Mouse (Mus musculus) Muller cell, postnatal 12 days (primary cell): ENCODE results near the gene Tppp3.

ENCODE experiments used
- DNase-seq: peaks from one replicate; pipeline ENCODE4 v3.0.0-alpha.2; 2015; ENCODE audit errors: inconsistent ontology term

The Tppp3 gene

DNA sequence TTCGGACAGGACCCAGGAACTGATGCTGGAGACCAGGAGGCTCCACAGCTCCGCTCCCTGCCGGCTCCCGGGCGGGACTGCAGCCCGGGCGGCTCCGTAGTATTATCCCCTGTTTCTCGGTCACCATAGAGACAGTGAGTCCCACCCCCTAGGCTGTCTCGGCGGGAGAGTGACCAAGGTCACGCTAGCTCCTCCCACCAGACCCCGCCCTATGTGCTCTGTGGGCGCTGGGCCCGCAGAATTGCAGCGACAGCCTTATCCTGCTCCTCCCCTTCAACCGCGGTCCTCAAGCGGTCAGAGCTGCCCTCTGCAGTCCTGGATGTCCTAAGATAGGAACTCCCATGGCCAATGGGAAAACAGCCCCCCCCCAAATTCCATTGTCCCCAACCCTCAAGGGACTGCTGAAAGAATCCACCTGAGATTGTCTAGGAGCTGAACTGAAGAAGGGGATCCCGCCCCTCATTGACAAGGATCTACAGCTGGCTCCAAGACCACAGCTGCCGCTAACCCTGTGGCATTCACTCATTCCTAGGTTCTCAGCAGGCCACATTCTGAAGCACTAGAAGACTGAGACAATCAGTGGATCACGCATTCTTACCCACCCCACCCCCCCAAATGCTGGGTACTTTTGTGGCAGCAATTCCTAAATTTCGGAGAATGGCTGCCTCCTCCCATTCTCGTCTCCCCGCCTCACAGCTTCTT lies at the start of gene Tppp3:
Gene Tppp3 (minus strand): TSS at position 213 of the 702 bp plus-strand sequence.
- DNase-seq: peak; percentile 97

DNA sequence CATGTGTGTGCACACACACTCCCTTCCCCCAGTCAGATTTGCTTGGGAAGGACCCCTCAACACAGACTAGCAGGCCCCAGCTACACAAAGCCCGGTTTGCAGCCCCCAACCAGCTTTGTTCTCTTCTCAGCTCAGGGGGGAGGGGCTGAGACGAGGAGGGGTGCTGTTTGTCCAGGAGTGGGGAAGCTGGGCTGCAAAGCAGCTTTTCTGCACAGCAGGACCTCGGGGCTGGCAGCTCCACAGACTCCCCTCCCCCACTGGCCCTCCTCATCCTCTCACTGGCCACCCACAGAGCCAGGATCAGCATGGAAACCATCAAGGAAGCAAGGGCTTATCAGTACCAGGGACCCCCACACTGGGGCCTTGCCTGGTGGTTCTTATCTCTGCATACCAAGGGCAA lies 49.7 kb upstream of the Tppp3 start:
- DNase-seq: no peak

DNA sequence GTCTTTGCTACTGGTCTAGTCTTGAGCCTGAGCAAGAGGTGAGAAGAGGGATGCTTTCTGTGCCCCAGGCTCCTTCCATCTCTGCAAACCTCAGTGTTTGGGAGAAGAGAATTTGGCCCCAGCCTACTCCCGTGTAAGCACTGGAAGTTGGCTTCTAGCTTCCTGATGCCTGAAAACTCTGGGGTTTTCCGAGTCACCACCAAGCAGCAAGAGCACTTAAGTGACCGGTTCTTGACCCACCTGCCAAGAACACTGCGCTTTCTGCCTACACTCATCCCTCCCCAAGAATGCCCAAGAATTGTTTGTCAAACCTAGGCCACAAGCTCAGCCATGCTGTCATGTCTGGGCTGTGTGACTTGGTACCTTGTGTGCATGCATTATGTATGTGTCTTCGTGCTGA lies 49.2 kb upstream of the Tppp3 start:
- no peak for DNase-seq

DNA sequence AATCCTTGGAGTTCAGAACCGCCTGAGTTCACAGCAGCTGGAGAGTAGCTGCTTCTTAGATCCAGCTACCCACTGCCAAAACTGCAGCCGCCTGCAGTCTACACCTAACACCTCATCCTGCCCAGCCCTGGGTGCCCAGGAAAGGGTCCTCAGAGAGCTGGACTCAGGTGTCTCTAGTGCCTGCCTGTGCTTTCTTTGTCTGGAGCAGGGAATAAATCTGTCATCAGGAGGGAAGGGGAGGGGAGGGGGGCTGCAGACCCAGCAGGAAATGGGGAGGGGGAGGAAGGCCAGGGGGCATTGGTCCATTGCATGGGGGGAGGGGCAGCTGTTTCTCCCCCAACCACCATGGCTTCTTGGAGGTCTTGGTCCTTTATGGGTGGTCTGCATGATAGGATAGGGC lies 48.3 kb upstream of the Tppp3 start:
- no peak for DNase-seq

DNA sequence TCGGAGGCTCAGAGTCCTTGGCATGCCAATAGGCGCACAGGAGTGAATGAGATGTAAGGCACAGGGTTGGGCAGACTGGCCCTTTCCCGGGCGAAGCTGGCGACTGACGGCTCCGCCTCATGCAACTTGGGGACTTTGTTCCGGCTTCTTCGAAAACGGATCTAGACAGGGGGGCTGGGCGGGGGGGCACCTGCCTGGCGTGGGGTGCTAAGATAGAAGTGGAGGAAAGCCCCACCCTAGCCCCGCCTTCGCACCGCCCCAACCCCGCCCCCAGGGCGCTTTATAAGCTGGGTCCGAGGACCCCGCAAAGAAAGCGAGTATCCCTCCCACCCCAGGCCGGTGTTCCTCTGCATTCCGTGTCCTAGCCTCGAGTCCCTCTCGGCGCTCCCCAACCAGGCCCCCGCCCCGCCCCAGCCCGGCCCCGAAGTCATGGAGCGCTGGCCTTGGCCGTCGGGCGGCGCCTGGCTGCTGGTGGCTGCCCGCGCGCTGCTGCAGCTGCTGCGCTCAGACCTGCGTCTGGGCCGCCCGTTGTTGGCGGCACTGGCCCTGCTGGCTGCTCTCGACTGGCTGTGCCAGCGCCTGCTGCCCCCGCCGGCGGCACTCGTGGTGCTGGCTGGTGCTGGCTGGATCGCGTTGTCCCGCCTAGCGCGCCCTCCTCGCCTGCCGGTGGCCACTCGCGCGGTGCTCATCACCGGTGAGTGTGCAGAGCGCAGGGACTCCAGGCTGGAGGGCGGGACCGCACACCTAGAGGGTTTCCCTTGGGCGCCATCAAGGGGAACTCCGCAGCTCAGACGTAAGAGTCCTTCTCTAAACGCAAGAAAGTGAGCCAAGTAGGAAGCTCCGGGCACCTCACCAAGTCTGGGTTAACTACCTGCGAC lies 47.3 kb upstream of the Tppp3 start, which contains the start of gene Hsd11b2:
Gene Hsd11b2 (plus strand): TSS at position 320 of the 878 bp plus-strand sequence.
- peak; percentile 63 for DNase-seq

DNA sequence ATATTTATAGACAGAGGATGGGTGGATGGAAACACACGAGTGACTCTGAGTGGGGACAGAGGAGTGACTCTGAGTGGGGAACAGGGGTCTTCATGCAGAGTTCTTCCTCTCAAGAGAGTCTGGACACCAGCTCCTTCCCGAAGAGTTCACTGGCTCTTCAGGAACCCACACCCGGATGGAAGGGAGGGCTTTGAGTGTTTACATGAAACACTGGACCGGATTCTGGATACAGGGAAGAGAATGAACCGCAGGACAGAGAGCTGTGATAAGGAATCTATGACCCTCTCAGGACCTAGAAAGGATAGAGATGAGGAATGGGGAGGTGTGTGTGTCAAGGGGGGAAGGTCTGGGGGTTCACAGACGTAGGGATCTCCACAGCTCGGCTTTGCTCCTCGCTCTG lies 46.0 kb upstream of the Tppp3 start:
- no peak for DNase-seq

DNA sequence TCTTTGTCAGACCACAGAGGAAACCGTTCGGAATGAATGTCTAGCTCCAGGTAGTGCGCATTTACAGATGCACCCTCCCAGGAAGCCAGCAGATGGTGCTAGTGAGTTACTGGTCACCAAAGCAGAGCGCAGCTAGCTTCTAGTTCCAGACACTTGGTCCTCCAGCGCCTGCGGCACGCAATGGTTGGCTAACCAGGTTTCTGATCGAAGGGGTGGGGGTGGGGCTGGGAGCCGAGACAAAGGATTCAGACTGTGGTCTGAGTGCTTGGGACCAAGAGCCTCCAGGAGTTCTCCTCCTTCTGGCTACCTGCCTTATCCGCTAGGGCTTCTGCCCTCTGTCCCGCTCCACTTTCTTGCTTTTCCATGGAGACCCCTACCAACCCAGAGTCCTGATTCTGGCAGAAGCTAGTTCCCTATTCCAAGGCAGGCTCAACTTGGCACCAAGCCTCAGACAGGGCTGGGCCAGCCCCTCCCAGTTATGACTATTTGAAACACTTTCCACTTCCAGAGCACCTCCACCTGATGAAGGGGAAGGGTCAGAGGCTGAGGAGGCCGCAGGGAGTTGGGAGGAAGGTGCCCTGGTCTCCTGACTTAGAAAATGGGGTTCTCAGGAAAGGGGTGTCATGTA lies 44.8 kb upstream of the Tppp3 start:
- peak; percentile 70 for DNase-seq

DNA sequence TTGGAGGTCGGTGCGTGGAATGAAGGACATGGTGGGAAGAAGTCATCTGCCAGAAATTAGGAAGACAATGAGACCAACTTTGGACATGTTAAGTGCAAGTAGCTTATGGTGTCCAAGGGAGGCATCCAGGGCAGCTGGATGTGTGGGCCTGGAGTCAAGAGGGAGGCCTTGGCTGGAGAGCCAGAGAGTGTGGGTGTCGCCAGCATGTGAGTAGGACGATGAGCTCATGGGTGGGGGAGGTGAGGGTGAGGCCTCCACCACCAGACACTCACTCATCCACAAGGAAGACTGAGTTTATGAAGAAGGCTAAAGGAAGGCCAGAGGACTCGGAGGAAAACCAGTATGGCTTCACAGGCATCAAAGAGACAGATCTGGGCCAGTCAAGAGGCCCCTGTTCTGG lies 43.3 kb upstream of the Tppp3 start:
- peak; percentile 45 for DNase-seq

DNA sequence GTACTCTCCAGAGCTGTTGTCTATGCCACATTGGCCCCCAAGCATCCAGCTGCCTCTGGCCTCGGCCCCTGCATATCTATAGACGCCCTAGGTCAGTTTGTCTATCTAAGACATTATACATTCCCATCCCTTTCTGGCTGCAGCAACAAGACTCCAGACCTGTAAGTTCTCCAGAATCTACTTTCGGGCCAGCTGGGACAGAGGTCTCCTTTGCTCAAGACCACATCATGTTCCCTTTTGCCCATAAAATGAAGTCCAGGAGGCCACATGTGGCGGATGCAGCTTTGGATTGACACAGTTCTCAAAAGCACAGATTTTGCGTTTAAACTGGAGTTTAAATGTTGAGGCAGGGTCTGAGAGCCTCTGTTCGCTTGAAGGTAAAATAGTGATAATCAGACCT lies 42.9 kb upstream of the Tppp3 start:
- DNase-seq: no peak

DNA sequence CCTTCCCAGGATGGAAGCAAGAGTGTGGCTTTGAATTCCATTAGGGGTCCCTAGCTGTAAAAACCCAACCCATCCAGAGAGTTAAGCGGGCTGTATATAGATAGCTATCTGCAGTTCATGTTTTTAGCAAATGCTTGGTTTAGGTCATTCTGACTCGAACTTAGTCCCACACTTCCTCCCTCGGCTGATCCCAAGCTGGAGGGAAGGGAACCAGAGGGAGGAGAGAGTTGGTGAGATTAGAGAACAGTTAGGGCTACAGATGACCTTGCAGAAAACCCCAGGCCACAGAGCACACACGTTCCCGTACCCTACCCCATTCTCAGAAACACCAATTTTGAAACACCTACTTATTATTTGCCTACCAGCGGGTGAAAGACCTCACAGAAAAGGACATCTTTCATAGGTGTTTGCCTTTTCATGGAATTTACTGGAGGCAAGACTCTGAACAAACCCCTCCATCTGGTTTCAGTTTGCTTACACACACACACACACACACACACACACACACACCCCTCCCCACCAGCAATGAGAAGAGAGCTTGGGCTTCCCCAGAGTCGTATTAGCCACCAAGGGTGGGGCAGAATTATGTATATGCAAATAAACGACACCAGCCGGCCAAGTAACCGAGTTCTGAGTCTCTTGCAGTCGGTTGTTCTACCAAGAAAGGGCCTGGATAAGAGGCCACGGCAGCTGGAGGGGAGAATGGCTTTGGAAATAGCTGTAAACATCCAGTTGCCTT lies 38.8 kb upstream of the Tppp3 start:
- no peak for DNase-seq

DNA sequence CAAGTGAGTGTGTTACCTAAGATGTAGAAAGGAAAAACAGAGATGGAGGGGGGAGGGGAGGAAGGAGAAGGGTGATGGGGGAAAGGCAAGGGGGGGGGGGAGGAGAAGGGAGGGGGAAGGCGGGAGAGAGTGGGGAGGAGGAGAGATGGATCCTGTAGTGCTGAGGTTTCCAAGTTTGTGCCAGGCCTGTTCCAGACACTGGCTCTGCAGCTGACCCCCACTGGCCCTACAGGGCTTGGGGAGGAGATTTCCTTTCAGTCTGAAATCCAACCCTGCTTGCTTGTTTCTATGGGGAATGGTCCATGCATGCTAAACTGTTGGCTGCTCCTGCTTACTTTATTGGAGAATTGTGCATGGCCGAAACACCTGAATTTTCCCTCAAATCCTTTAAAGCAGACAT lies 37.4 kb upstream of the Tppp3 start:
- no peak for DNase-seq

DNA sequence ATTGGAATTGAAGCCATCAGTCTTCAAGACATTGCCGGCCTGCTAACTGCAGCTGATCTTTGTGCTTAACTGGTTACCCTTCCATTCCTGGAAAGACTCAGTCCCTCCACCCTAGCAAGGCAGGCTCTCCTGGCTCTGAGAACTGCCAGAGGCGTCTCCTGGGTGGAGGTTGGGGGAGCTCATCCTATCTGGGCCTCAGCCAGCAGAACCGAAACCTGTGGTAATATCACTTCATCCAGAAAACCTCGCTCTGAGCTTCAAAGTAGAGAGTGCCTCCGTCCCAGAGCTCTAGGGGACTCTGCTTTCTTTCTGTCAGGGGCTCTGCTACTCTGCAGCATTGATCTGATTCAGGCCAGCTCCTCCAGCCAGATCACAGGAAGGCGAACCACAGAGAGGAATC lies 35.7 kb upstream of the Tppp3 start:
- DNase-seq: no peak

DNA sequence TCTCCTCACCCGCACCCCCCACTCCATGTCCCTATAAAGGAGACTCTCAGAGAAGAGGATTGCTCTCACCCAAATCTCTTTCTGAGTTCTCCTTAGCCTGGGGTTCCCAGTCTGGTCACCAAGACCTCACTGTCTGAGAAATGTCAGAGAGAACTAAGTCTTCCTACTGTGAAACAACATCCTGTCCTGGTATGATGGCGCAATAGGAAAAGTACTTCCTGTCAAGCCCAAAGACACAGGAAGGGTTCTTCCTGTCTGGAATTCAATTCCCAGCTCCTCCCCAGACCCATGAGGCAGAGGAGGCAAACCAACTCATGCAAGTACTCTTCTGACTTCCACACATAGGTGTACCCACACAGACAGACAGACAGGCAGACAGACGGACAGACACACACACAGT lies 33.3 kb upstream of the Tppp3 start:
- DNase-seq: no peak

DNA sequence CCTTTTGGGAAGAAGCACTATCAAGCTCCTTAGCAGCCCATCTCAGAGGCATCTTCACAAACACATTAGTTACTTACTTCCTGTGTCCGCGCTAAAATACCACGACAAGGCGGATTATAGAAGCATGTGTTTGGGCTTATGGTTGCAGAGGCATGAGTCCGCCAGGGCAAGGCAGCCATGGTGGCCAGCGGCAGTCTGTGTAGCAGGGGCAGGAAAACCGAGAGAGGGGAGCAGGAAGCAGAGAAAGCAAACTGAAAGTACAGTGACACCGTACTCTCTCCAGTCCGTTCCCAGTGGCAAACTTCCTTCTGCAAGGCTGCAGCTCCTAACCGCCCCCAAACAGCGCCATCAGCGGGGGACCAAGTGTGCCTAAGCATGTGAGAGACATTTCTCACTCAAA lies 28.5 kb upstream of the Tppp3 start:
- no peak for DNase-seq

DNA sequence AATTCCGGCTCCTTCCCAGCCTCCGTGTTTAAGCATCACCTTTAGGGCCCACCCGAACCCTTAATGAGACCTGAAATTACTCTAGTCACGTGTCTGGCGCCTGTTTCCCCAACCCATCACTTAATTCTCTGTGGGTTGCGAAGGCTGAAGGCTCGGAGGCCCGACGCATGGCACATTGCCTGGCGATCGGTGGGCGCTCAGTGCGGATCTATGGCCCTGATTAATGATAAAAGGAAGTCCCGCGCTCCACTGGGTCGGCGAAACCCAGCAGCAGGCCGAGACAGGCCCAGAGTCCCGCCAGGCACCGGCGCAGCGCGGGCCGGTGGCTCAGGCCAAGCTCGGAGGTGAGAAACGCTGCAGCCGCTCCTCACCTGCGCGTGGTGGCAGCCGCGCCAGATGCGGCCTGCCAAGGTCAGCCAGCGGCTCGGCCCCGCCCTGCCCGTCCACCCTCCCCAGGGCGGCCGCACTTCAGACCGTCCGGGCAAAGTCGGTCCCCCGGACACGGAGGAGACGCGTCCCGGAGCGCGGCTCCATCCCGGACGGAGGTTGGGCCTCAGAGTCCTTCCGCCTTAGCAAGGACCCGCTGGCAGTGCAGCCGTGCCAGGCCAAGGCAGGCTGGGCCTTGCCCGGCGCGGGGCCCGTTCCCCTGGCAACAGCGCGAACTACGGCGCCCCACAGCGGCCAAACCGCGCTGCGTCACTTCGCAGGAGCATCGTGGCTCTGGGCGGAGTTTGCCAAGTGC lies 25.3 kb upstream of the Tppp3 start, which contains the start of gene Zdhhc1:
Gene Zdhhc1 (minus strand): TSS at position 464 of the 742 bp plus-strand sequence.
- DNase-seq: peak; percentile 85

DNA sequence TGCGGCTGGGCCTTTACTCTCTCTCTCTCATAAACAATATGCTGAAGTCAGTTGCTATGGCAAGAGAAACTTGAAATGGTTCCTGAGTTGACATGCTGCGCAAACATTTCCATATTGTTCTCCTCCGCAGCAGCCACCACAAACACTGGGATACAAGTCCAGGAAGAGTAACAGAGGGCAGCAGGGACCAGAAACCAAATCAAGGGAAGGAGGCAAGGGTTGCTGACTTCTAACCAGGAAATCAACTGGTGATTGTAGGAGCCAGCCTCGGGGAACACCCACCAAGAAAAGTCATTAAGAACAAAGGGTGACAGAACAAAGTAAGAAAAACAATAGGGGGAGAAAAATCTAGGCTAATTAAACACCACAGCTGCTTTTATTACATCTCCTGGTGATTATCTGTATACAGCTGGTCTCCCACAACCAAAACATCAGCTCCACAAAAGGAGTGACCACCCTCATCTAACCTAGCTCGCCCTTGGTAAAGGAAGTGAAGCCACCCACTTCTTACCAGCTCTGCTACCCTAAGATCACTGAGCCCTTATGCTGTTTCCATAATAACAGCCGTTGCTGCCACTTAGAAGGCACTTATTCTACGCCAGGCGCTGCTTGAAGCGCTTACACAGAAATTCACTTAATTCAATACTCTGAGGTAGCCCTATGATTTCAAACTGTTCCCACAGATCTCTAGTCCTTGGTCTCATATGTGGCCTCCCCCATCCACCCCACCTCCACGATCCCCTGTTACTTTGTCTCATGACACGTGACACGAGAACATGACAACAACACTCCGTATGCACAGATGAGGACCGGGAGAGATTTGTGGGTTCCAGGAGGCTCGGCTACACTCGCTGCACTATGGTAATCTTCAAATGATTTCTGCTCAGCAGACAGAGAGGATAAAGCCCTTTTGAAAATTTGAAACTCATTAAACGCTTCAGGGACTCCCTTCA lies 24.3 kb upstream of the Tppp3 start:
- DNase-seq: peak; percentile 29

DNA sequence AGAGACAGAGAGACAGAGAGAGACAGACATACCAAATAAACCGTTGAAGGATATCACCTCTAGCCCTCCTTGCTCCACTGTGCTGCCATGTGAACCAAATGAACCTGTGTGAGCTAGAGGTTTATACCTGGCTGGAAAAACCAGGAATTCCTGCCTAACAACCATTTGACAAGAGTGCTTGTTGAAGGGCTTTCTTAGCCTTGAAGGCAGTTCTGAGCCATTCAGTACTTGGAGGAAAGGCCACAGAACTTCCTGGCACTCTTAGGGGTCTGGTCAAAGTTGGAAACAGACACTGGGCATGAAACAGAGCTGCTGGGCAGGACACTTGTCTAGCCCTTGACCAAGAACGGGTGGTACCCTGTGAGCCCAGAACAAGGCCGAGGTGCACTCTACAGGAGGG lies 23.2 kb upstream of the Tppp3 start:
- no peak for DNase-seq

DNA sequence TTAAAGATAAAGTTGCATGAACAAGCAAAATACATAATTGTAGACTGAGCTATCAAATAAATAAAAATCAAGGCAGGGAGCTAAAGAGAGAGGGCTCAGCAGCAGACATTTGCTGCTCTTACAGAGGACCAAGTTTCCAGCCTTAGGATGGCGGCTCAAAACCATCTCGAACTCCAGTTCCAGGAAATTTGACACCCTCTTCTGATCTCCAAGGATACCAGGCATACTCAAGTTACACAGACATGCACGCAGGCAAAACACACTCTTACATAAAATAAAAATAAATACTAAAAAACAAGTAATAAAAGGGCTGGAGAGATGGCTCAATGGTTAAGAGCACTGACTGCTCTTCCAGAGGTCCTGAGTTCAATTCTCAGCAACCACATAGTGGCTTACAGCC lies 22.2 kb upstream of the Tppp3 start:
- no peak for DNase-seq

DNA sequence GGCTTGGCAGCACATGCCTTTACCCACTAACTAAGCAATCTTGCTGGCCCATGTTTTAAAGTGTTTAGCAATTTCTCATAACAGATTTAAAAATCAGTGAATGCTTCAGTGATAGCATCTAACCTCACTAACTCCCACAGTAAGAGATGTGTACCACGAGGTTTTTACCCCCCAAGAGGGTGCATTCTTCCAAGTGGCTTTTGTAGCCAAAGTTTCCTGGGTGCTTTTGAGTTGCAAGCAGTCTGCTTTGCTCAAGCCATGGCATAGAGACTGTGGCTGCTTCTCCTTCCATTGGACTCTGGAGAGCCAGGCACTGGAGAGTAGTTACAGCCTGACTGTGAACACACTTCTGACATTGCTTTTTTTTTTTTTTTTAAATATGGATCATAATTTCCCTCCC lies 18.0 kb upstream of the Tppp3 start:
- no peak for DNase-seq

DNA sequence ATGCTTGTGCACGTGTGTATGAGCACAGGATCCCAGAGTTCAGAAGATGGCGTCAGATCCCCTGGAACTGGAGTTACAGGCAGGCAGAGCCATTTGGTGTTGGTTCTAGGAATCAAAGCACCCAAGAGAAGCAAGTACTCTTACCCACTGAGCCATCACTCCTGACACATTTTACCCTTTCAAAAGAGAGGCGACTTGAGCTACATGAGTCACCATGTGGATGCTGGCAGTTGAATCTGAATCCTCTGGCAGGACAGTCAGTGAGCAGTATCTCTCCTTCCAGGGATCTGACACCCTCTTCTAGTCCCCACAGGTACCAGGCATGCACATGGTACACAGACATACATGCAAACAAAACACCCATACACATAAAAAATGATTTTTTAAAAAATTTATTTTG lies 16.8 kb upstream of the Tppp3 start:
- DNase-seq: no peak
